Mouse (Mus musculus) midbrain, embryonic 11.5 days (tissue): ENCODE results near the gene Lamc2. TPM values are rescaled to one million over a fixed set of nuclear protein-coding genes. Genes with fewer than 3 reads are reported as not detected.

ENCODE experiments used
- ATAC-seq: fragments of 200-750 bp; cut with Nextera tagmentation; 2 replicates; pipeline ENCODE4 v1.8.0; 2017; ENCODE audit warnings: moderate TSS enrichment, moderate library complexity; ENCODE audit not compliant: low FRiP score
- DNase-seq: peaks from one replicate; pipeline ENCODE4 v3.0.0; 2015; ENCODE audit warnings: low spot score; ENCODE audit errors: missing footprints
- H3K27ac ChIP-seq: fragments of 300-500 bp; sonication (generic); 2 replicates; pipeline ENCODE4 v1.5.1; 2014; ENCODE audit warnings: low read depth, low read length
- H3K27me3 ChIP-seq: fragments of 300-500 bp; sonication (generic); 2 replicates; pipeline ENCODE4 v1.6.1; 2014; ENCODE audit warnings: mild to moderate bottlenecking, low read length, moderate library complexity, mixed read lengths; ENCODE audit not compliant: control insufficient read depth, insufficient read depth
- H3K36me3 ChIP-seq: fragments of 300-500 bp; sonication (generic); 2 replicates; pipeline ENCODE4 v1.6.1; 2014; ENCODE audit warnings: mild to moderate bottlenecking, low read length, moderate library complexity, mixed read lengths; ENCODE audit not compliant: control insufficient read depth, insufficient read depth
- H3K4me1 ChIP-seq: fragments of 300-500 bp; sonication (generic); 2 replicates; pipeline ENCODE4 v1.6.1; 2014; ENCODE audit warnings: low read length; ENCODE audit not compliant: control insufficient read depth, insufficient read depth
- H3K4me2 ChIP-seq: fragments of 300-500 bp; sonication (generic); 2 replicates; pipeline ENCODE4 v1.6.1; 2014; ENCODE audit warnings: mild to moderate bottlenecking, moderate library complexity
- H3K4me3 ChIP-seq: fragments of 300-500 bp; sonication (generic); 2 replicates; pipeline ENCODE4 v1.5.1; 2014; ENCODE audit warnings: low read depth, low read length
- H3K9ac ChIP-seq: fragments of 300-500 bp; sonication (generic); 2 replicates; pipeline ENCODE4 v1.6.1; 2014; ENCODE audit warnings: low read length
- H3K9me3 ChIP-seq: fragments of 300-500 bp; sonication (generic); 2 replicates; pipeline ENCODE4 v1.6.1; 2016; ENCODE audit warnings: low read length; ENCODE audit not compliant: control insufficient read depth
- WGBS: fragments of 180-500 bp; shearing (Covaris S2); extraction: QIAGEN DNeasy Blood & Tissue Kit; methylation state at CpG from one replicate; pipeline ENCODE4 v1.1.7; 2014; 5-methylcytosine and 5-hydroxymethylcytosine counted together
- polyA plus RNA-seq: library from polyadenylated mRNA; unstranded; fragments of >200 nt; fragmentation: Nextera tagmentation; extraction: Ambion mirVana; gene quantifications from 2 replicates; pipeline ENCODE4 v1.2.1, GENCODE M21; 2014

The Lamc2 gene
- 0.25 and 0.51 TPM in 2 replicates for polyA plus RNA-seq

DNA sequence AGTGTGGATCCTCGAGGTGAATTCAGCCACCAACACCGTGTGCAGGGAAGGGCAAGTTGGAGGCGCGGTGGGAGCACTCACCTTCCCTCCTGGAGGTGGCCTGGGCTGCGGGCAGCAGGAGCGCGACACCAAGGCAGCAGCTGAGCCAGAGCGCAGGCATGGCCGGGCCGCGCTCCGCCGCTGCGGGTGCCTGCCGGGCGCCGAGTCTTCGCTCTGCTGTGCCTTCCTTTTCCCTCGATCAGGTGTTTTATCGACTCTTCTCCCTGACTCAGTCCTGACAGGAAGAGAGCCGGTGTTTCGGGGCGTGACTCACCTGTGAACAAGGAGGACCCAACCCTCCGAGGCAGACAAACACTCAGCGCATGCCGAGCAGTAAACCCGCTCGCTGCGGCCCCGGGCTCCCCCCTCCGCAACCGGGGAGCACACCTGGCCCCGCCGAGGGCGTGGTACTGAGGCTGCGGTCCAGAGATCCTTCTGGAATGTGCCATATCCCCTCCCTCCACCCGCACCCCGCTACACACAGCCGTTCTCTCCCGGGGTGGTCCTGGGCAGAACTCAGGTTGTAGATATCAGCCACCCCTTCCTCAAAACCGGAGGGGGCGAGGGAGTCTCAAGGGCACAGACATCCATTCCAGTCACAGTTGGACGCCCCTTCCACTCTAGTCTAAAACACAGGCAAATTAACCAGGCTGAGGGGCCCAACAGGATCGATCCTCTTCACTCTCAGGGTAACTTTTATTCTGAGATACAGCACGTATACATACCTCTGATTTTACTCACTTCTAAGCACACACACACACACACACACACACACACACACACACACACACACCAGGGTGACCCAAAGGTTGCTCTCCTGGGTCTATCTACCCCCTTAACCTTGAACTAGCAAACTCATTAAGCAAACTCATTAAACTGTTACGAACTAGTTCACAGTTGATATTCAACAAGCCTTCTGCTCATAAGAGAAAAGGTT is at the start of gene Lamc2:
Gene Lamc2 (minus strand): TSS at position 620 of the 976 bp plus-strand sequence.
- 0 out of 2 replicates have a peak, but pooled peaks have one; percentile 40 for ATAC-seq
- Histone ChIP-seq H3K9me3 (no peaks in the 10 kb centered on the region), H3K36me3 (no peaks in the 10 kb centered on the region), H3K4me1 (peaks cover 7% of the 10 kb centered on the region; the same call in 1 of the 2 replicates), H3K27me3 (peaks cover 27% of the 10 kb centered on the region), H3K4me3 (peak within 1 kb of the TSS; percentile 41), H3K4me2 (peak within 1 kb of the TSS; percentile 78), H3K9ac (peak within 1 kb of the TSS; percentile 44), H3K27ac (no peak within 1 kb of the TSS)
- 4% methylated on average over 46 of the region's 46 CpGs for WGBS
- DNase-seq, result peak; percentile 94

DNA sequence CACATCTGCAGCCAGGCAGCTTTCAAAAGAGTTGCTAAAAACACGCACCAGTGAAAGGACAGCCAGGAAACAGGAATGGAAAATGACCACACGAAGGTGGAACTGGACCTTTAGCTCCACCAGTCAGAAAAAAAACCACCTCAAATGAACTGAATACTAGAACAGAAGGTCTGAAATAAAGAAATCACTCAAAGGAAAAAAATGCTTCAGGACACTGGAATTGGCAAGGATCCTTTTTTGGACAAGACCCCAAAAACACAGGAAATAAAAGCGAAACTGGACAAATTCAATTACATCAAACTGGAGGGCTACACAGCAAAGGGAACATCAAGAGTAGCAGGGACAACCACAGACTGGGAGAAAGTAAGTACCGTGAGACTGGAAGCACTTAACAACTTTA is 49.3 kb upstream of the Lamc2 start:
- Histone ChIP-seq H3K9me3 (no peaks in the 10 kb centered on the region), H3K27ac (no peak overlapping the region), H3K4me3 (no peak overlapping the region), H3K27me3 (no peaks in the 10 kb centered on the region), H3K4me1 (no peaks in the 10 kb centered on the region), H3K36me3 (peaks cover 6% of the 10 kb centered on the region; the same call in 1 of the 2 replicates), H3K4me2 (no peak overlapping the region), H3K9ac (no peak overlapping the region)
- WGBS, result 93% methylated on average over 4 of the region's 4 CpGs
- no peak for ATAC-seq
- no peak for DNase-seq

GRCm38 (mm10) chr1:153231681-153232080 is 45.4 kb upstream of the Lamc2 start:
- no peak overlapping the region for H3K4me3 ChIP-seq
- no peak for DNase-seq
- no peaks in the 10 kb centered on the region for H3K27me3 ChIP-seq
- ATAC-seq, result no peak
- no peak overlapping the region for H3K4me2 ChIP-seq
- H3K4me1 ChIP-seq, result no peaks in the 10 kb centered on the region
- H3K27ac ChIP-seq, result no peak overlapping the region
- no peak overlapping the region for H3K9ac ChIP-seq
- 93% methylated on average over 9 of the region's 9 CpGs for WGBS
- peaks cover 2% of the 10 kb centered on the region; the same call in 1 of the 2 replicates for H3K36me3 ChIP-seq
- H3K9me3 ChIP-seq, result no peaks in the 10 kb centered on the region

DNA sequence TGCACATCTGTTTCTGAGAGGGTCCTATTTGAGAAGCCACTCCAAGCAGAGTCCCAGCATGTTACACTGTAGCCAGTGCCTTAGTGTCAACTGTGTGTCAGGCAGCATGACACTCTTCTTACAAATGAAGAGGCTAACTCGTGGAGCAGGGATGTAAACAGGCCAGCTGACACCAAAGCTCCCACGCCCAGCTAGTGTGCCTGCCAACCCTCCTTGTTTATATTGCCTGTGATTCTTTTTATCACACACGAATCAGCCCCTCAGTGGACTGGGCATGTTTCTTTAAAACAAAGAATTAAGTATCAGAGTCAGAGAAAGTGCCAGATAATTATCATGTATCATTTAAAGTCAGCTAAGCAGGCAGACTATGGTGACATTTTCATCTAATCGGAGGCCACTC is 41.7 kb upstream of the Lamc2 start:
- ATAC-seq (no peak), DNase-seq (peak; percentile 39)
- H3K9me3 ChIP-seq, result no peaks in the 10 kb centered on the region
- H3K9ac ChIP-seq, result no peak overlapping the region
- no peak overlapping the region for H3K27ac ChIP-seq
- WGBS, result 78% methylated on average over 4 of the region's 4 CpGs
- H3K4me2 ChIP-seq, result no peak overlapping the region
- H3K4me1 ChIP-seq, result no peaks in the 10 kb centered on the region
- H3K36me3 ChIP-seq, result 0 out of 2 replicates have a peak, but pooled peaks cover 2% of the 10 kb centered on the region
- no peaks in the 10 kb centered on the region for H3K27me3 ChIP-seq
- no peak overlapping the region for H3K4me3 ChIP-seq

- ATAC-seq, result no peak
- Histone ChIP-seq H3K27me3 (no peaks in the 10 kb centered on the region), H3K9ac (no peak overlapping the region), H3K36me3 (no peaks in the 10 kb centered on the region), H3K4me2 (no peak overlapping the region), H3K27ac (no peak overlapping the region), H3K9me3 (no peaks in the 10 kb centered on the region), H3K4me1 (no peaks in the 10 kb centered on the region), H3K4me3 (no peak overlapping the region)
- WGBS, result 89% methylated on average over 8 of the region's 8 CpGs
- DNase-seq, result no peak
These were observed 40.8 kb upstream of the Lamc2 start for GRCm38 (mm10) chr1:153227096-153227495.

GRCm38 (mm10) chr1:153225786-153226725 is 39.8 kb upstream of the Lamc2 start:
- H3K27ac ChIP-seq, result no peak overlapping the region
- H3K4me2 ChIP-seq, result no peak overlapping the region
- no peak overlapping the region for H3K4me3 ChIP-seq
- H3K9me3 ChIP-seq, result no peaks in the 10 kb centered on the region
- no peaks in the 10 kb centered on the region for H3K27me3 ChIP-seq
- WGBS, result 91% methylated on average over 21 of the region's 21 CpGs
- peaks cover 3% of the 10 kb centered on the region for H3K36me3 ChIP-seq
- H3K4me1 ChIP-seq, result no peaks in the 10 kb centered on the region
- ATAC-seq, result no peak
- no peak overlapping the region for H3K9ac ChIP-seq
- peak; percentile 56 for DNase-seq

GRCm38 (mm10) chr1:153224331-153224730 is 38.1 kb upstream of the Lamc2 start:
- H3K27me3 ChIP-seq, result no peaks in the 10 kb centered on the region
- H3K4me2 ChIP-seq, result no peak overlapping the region
- H3K9ac ChIP-seq, result no peak overlapping the region
- ATAC-seq (no peak), DNase-seq (peak; percentile 28)
- H3K4me1 ChIP-seq, result no peaks in the 10 kb centered on the region
- no peak overlapping the region for H3K4me3 ChIP-seq
- no peak overlapping the region for H3K27ac ChIP-seq
- no peaks in the 10 kb centered on the region for H3K9me3 ChIP-seq
- WGBS, result 76% methylated on average over 5 of the region's 5 CpGs
- H3K36me3 ChIP-seq, result peaks cover 6% of the 10 kb centered on the region

DNA sequence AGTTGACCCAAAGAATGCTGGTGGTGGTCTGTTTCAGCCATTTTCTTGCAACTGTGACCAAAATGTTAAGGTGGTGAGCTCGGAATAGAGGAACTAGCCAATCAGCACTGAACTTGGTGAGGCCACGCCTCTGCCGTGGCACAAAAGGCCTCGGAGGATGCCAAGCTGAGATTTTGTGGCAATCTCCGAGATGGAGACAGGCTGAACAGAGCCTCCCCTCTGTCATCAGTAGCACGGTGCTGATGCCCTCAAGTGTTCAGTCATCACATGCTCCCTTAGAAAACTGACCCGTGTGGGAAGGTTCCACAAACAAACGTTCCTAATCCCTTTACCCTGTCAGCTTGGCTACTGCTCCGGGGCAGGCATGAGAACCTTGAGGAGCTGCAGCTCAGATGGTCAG is 33.1 kb upstream of the Lamc2 start:
- no peaks in the 10 kb centered on the region for H3K9me3 ChIP-seq
- no peaks in the 10 kb centered on the region for H3K27me3 ChIP-seq
- 59% methylated on average over 9 of the region's 9 CpGs for WGBS
- H3K4me2 ChIP-seq, result no peak overlapping the region
- no peak overlapping the region for H3K27ac ChIP-seq
- no peak overlapping the region for H3K9ac ChIP-seq
- ATAC-seq (no peak), DNase-seq (peak; percentile 62)
- H3K36me3 ChIP-seq, result peaks cover 6% of the 10 kb centered on the region
- H3K4me1 ChIP-seq, result peaks cover 2% of the 10 kb centered on the region; the same call in 1 of the 2 replicates
- no peak overlapping the region for H3K4me3 ChIP-seq
